Mouse (Mus musculus) lung, embryonic 16.5 days (tissue): Measurements from ENCODE around the gene Ran. TPM values are rescaled to one million over a fixed set of nuclear protein-coding genes. Genes with fewer than 3 reads are reported as not detected.
A peak's percentile ranks its signal among the peaks of the same experiment; 100 is the strongest.

Source experiments
- ATAC-seq: fragments of 200-750 bp; cut with Nextera tagmentation; 2 replicates; pipeline ENCODE4 v1.8.0; 2017; ENCODE audit warnings: low read depth, mild to moderate bottlenecking, moderate library complexity
- H3K27ac ChIP-seq: fragments of 300-500 bp; sonication (generic); 2 replicates; pipeline ENCODE4 v1.5.1; 2014; ENCODE audit warnings: mild to moderate bottlenecking, control low read depth, low read length
- H3K27me3 ChIP-seq: fragments of 300-500 bp; sonication (generic); 2 replicates; pipeline ENCODE4 v1.6.1; 2014; ENCODE audit warnings: low read depth, low read length, mixed read lengths; ENCODE audit not compliant: control insufficient read depth, insufficient read depth
- H3K36me3 ChIP-seq: fragments of 300-500 bp; sonication (generic); 2 replicates; pipeline ENCODE4 v1.6.1; 2014; ENCODE audit warnings: low read length; ENCODE audit not compliant: control insufficient read depth, insufficient read depth
- H3K4me1 ChIP-seq: fragments of 300-500 bp; sonication (generic); replicated peaks from 2 replicates; pipeline ENCODE4 v1.6.1; 2014; ENCODE audit warnings: low read length, mixed read lengths; ENCODE audit not compliant: control insufficient read depth, insufficient read depth
- H3K4me2 ChIP-seq: fragments of 300-500 bp; sonication (generic); 2 replicates; pipeline ENCODE4 v1.6.1; 2014; ENCODE audit warnings: low read depth, low read length, control low read depth
- H3K4me3 ChIP-seq: fragments of 300-500 bp; sonication (generic); 2 replicates; pipeline ENCODE4 v1.5.1; 2014; ENCODE audit warnings: mild to moderate bottlenecking, low read length, control low read depth
- H3K9ac ChIP-seq: fragments of 300-500 bp; sonication (generic); 2 replicates; pipeline ENCODE4 v1.6.1; 2014; ENCODE audit warnings: low read length, control low read depth
- H3K9me3 ChIP-seq: fragments of 300-500 bp; sonication (generic); 2 replicates; pipeline ENCODE4 v1.6.1; 2016; ENCODE audit warnings: low read length; ENCODE audit not compliant: control insufficient read depth
- WGBS: fragments of 180-500 bp; shearing (Covaris S2); extraction: QIAGEN DNeasy Blood & Tissue Kit; methylation state at CpG from one replicate; pipeline ENCODE4 v1.1.7; 2014; 5-methylcytosine and 5-hydroxymethylcytosine counted together
- polyA plus RNA-seq: library from polyadenylated mRNA; unstranded; fragments of >200 nt; fragmentation: Nextera tagmentation; extraction: Ambion mirVana; gene quantifications from 2 replicates; pipeline ENCODE4 v1.2.1, GENCODE M21; 2015

The Ran gene
- polyA plus RNA-seq, 1 experiment from 2014 or later, result 543 TPM

- Histone ChIP-seq H3K4me3 (no peak overlapping the region), H3K9me3 (no peaks in the 10 kb centered on the region), H3K27me3 (peaks cover 5% of the 10 kb centered on the region), H3K9ac (no peak overlapping the region), H3K4me1 (peaks cover 3% of the 10 kb centered on the region; the same call in 1 of the 2 replicates), H3K4me2 (no peak overlapping the region), H3K27ac (no peak overlapping the region), H3K36me3 (no peaks in the 10 kb centered on the region)
- peak; percentile 37 for ATAC-seq
- 52% methylated on average over 9 of the region's 9 CpGs for WGBS
Observed at GRCm38 (mm10) chr5:129065946-129066345, 46.1 kb downstream of the Ran start.

- no peaks in the 10 kb centered on the region for H3K9me3 ChIP-seq
- H3K9ac ChIP-seq, result no peak overlapping the region
- peaks cover 3% of the 10 kb centered on the region for H3K27me3 ChIP-seq
- H3K4me2 ChIP-seq, result no peak overlapping the region
- 72% methylated on average over 8 of the region's 8 CpGs for WGBS
- H3K4me1 ChIP-seq, result peaks cover 3% of the 10 kb centered on the region; the same call in 1 of the 2 replicates
- no peak overlapping the region for H3K27ac ChIP-seq
- H3K4me3 ChIP-seq, result no peak overlapping the region
- peak; percentile 37; the same call in 1 of the 2 replicates for ATAC-seq
- H3K36me3 ChIP-seq, result no peaks in the 10 kb centered on the region
Observed at GRCm38 (mm10) chr5:129066541-129067230, 46.8 kb downstream of the Ran start.

GRCm38 (mm10) chr5:129067231-129067834 lies 47.5 kb downstream of the Ran start:
- no peaks in the 10 kb centered on the region for H3K9me3 ChIP-seq
- ATAC-seq, result 0 out of 2 replicates have a peak, but pooled peaks have one; percentile 16
- 0 out of 2 replicates have a peak overlapping the region, but pooled peaks have one; percentile 23 for H3K27ac ChIP-seq
- no peaks in the 10 kb centered on the region for H3K36me3 ChIP-seq
- 40% methylated on average over 13 of the region's 13 CpGs for WGBS
- H3K4me2 ChIP-seq, result no peak overlapping the region
- H3K9ac ChIP-seq, result no peak overlapping the region
- no peaks in the 10 kb centered on the region for H3K27me3 ChIP-seq
- H3K4me3 ChIP-seq, result no peak overlapping the region
- H3K4me1 ChIP-seq, result peaks cover 3% of the 10 kb centered on the region; the same call in 1 of the 2 replicates

- no peaks in the 10 kb centered on the region for H3K27me3 ChIP-seq
- H3K4me2 ChIP-seq, result no peak overlapping the region
- H3K4me3 ChIP-seq, result no peak overlapping the region
- H3K36me3 ChIP-seq, result no peaks in the 10 kb centered on the region
- ATAC-seq, result no peak
- no peak overlapping the region for H3K9ac ChIP-seq
- no peak overlapping the region for H3K27ac ChIP-seq
- WGBS, result 56% methylated on average over 14 of the region's 14 CpGs
- no peaks in the 10 kb centered on the region for H3K9me3 ChIP-seq
- H3K4me1 ChIP-seq, result peaks cover 3% of the 10 kb centered on the region; the same call in 1 of the 2 replicates
Observed at GRCm38 (mm10) chr5:129071761-129072280, 52.0 kb downstream of the Ran start.

GRCm38 (mm10) chr5:129073404-129073803 lies 53.5 kb downstream of the Ran start:
- Histone ChIP-seq H3K4me1 (no peaks in the 10 kb centered on the region), H3K9ac (no peak overlapping the region)
- WGBS, result 48% methylated on average over 6 of the region's 6 CpGs

More at GRCm38 (mm10) chr5:129073404-129073803, 53.5 kb downstream of the Ran start:
- H3K4me2 ChIP-seq, result no peak overlapping the region
- no peak for ATAC-seq
- no peaks in the 10 kb centered on the region for H3K36me3 ChIP-seq
- no peaks in the 10 kb centered on the region for H3K27me3 ChIP-seq
- no peak overlapping the region for H3K27ac ChIP-seq
- H3K4me3 ChIP-seq, result no peak overlapping the region
- H3K9me3 ChIP-seq, result no peaks in the 10 kb centered on the region

Other genes starting within 250 kb of the Ran start
- gene Rimbp2, start 66.6 kb upstream of the Ran start, polyA plus RNA-seq, result 0.18 and 0.24 TPM in 2 replicates
- gene Stx2, start 11.5 kb upstream of the Ran start, polyA plus RNA-seq, result 28.3 and 29.5 TPM in 2 replicates
- gene Adgrd1, start 76.7 kb downstream of the Ran start, polyA plus RNA-seq, result 1.7 and 1.8 TPM in 2 replicates